Mouse (Mus musculus) CH12.LX (cell line): ENCODE measurements around the gene 6430550D23Rik.

ENCODE experiments used
- CTCF ChIP-seq, 2 experiments: IDR thresholded peaks in 1 of 2; conservative IDR thresholded peaks in 1 of 2; 2 replicates each; pipeline ENCODE4 v1.5.1; 2011 to 2012; ENCODE audit warnings: low read depth in 2 of 2, low read length in 2 of 2, improper control_type of control experiment in 1 of 2, inconsistent platforms in 1 of 2, mild to moderate bottlenecking in 1 of 2, moderate library complexity in 1 of 2
- ELF1 ChIP-seq: IDR thresholded peaks from 2 replicates; pipeline ENCODE4 v1.6.1; 2014; ENCODE audit warnings: low read depth, mild to moderate bottlenecking, inconsistent platforms, low read length, improper control_type of control experiment
- ETS1 ChIP-seq: conservative IDR thresholded peaks from 2 replicates; pipeline ENCODE4 v1.6.1; 2012; ENCODE audit warnings: low read depth, mild to moderate bottlenecking, inconsistent platforms, low read length, improper control_type of control experiment, moderate library complexity
- HCFC1 ChIP-seq: IDR thresholded peaks from 2 replicates; pipeline ENCODE4 v1.6.1; 2012; ENCODE audit warnings: low read depth, mild to moderate bottlenecking, inconsistent platforms, low read length, improper control_type of control experiment
- JUND ChIP-seq: conservative IDR thresholded peaks from 2 replicates; pipeline ENCODE4 v1.6.1; 2011; ENCODE audit warnings: low read depth, low read length, improper control_type of control experiment
- MAFK ChIP-seq: IDR thresholded peaks from 2 replicates; pipeline ENCODE4 v1.6.1; 2011; ENCODE audit warnings: low read length, improper control_type of control experiment; ENCODE audit not compliant: insufficient replicate concordance
- MEF2A ChIP-seq: IDR thresholded peaks from 2 replicates; pipeline ENCODE4 v1.6.1; 2014; ENCODE audit warnings: low read depth, mild to moderate bottlenecking, inconsistent platforms, low read length, improper control_type of control experiment, borderline replicate concordance
- MXI1 ChIP-seq: IDR thresholded peaks from 2 replicates; pipeline ENCODE4 v1.6.1; 2011; ENCODE audit warnings: mild to moderate bottlenecking, low read depth, low read length, improper control_type of control experiment
- POLR2A ChIP-seq: IDR thresholded peaks from 2 replicates; pipeline ENCODE4 v1.6.1; 2011; ENCODE audit warnings: low read depth, mild to moderate bottlenecking, improper control_type of control experiment, low read length
- POLR2AphosphoS2 ChIP-seq: IDR thresholded peaks from 2 replicates; pipeline ENCODE4 v1.6.1; 2011; ENCODE audit warnings: low read depth, low read length, improper control_type of control experiment
- RCOR1 ChIP-seq: conservative IDR thresholded peaks from 2 replicates; pipeline ENCODE4 v1.6.1; 2012; ENCODE audit warnings: low read depth, mild to moderate bottlenecking, inconsistent platforms, low read length, improper control_type of control experiment
- SMC3 ChIP-seq: IDR thresholded peaks from 2 replicates; pipeline ENCODE4 v1.6.1; 2011; ENCODE audit warnings: low read depth, low read length, improper control_type of control experiment
- TCF12 ChIP-seq: IDR thresholded peaks from 2 replicates; pipeline ENCODE4 v1.6.1; 2014; ENCODE audit warnings: low read depth, mild to moderate bottlenecking, inconsistent platforms, low read length, improper control_type of control experiment
- USF1 ChIP-seq: IDR thresholded peaks from 2 replicates; pipeline ENCODE4 v1.6.1; 2014; ENCODE audit warnings: low read depth, mild to moderate bottlenecking, inconsistent platforms, low read length, improper control_type of control experiment

GRCm38 (mm10) chr2:155989085-155989484, 18.7 kb downstream of the 6430550D23Rik start:
- TF ChIP-seq POLR2AphosphoS2 = no peak
- no peak for TF ChIP-seq POLR2A
- TF ChIP-seq CTCF (conservative IDR thresholded peaks at IDR 0.05 in 1 of 2, IDR thresholded peaks at IDR 0.05 in 1 of 2; ENCODE audit: low read depth in 2 of 2, low read length in 2 of 2) = no peak
- TF ChIP-seq USF1 = no peak
- TF ChIP-seq JUND = no peak
- TF ChIP-seq TCF12 = no peak
- TF ChIP-seq ELF1 = no peak
- no peak for TF ChIP-seq HCFC1
- no peak for TF ChIP-seq MAFK
- no peak for TF ChIP-seq MXI1
- TF ChIP-seq RCOR1 = no peak
- no peak for TF ChIP-seq ETS1
- TF ChIP-seq MEF2A = no peak
- no peak for TF ChIP-seq SMC3
